27 mouse cellular contexts compared by ENCODE assay signal in genomic region chr3:69393079-69393478, GRCm38 (mm10).
DNase-seq lines count a peak whose midpoint lies in the region; ATAC-seq and TF ChIP-seq lines count a peak whose summit lies in the region.
"Had no signal": no experiment of that assay in that cellular context is flagged by ENCODE, and none has a peak within 500 bp of the region (broad histone marks: within the 10 kb centered on the region; RNA-seq: fewer than 3 reads in every experiment).

No protein-coding gene starts in this region.

- no peak overlapping the region for H3K4me2 ChIP-seq in intestine, embryonic 14.5 days (ENCODE audit: low read length)
- H3K4me2 ChIP-seq in intestine, postnatal 0 days (replicated peaks; ENCODE audit: low read depth): no peak overlapping the region
- H3K4me2 ChIP-seq: embryonic facial prominence, embryonic 12.5 days; forebrain, embryonic 15.5 days; heart, embryonic 13.5 days; hindbrain, embryonic 14.5 days; limb, embryonic 15.5 days; liver, embryonic 15.5 days; lung, embryonic 14.5 days; stomach, embryonic 15.5 days had no signal

- peak; percentile 19 for DNase-seq in gastrocnemius, adult 18-20 months (ENCODE audit: low spot score)
- DNase-seq in gastrocnemius, postnatal 25 days: no peak
- DNase-seq in intestine, embryonic 14.5 days (ENCODE audit: low spot score): peak; percentile 40
- peak; percentile 41 for DNase-seq in brain, adult 2 months (ENCODE audit: low read depth, low spot score)
- peak; percentile 32 for DNase-seq in skeletal muscle tissue, adult 2 months (ENCODE audit: low read depth, low spot score)
- DNase-seq in urinary bladder, adult 2 months (ENCODE audit: low spot score): no peak
- DNase-seq: adrenal gland, postnatal 14 days; B cell, adult 2 months; embryo, embryonic 11 days; kidney, adult 18-20 months; kidney, postnatal 36 days; lung, embryonic 14.5 days; lung, postnatal 14 days; midbrain, embryonic 14.5 days; right cerebral cortex, postnatal 14 days had no signal

- H3K36me3 ChIP-seq in intestine, embryonic 14.5 days (ENCODE audit: control insufficient read depth, insufficient read depth, low read length): no peaks in the 10 kb centered on the region
- no peaks in the 10 kb centered on the region for H3K36me3 ChIP-seq in intestine, postnatal 0 days (ENCODE audit: control insufficient read depth, insufficient read depth)
- H3K36me3 ChIP-seq: embryonic facial prominence, embryonic 12.5 days; forebrain, embryonic 10.5 days; forebrain, embryonic 15.5 days; heart, embryonic 13.5 days; limb, embryonic 15.5 days; liver, embryonic 15.5 days; stomach, embryonic 15.5 days had no signal

- no peaks in the 10 kb centered on the region for H3K4me1 ChIP-seq in intestine, embryonic 14.5 days (replicated peaks; ENCODE audit: control insufficient read depth, insufficient read depth, low read length)
- no peaks in the 10 kb centered on the region for H3K4me1 ChIP-seq in intestine, postnatal 0 days (replicated peaks; ENCODE audit: control insufficient read depth, insufficient read depth, low read length)
- H3K4me1 ChIP-seq: embryonic facial prominence, embryonic 12.5 days; forebrain, embryonic 15.5 days; liver, embryonic 15.5 days; stomach, embryonic 15.5 days had no signal

- H3K27ac ChIP-seq in intestine, embryonic 14.5 days (ENCODE audit: low read depth): no peak overlapping the region
- H3K27ac ChIP-seq in intestine, postnatal 0 days (ENCODE audit: low read depth, low read length): no peak overlapping the region
- H3K27ac ChIP-seq: embryonic facial prominence, embryonic 12.5 days; forebrain, embryonic 10.5 days; forebrain, embryonic 15.5 days; heart, embryonic 13.5 days; hindbrain, embryonic 14.5 days; layer of hippocampus, adult 2 months; left cerebral cortex, adult 2 months; limb, embryonic 15.5 days; liver, embryonic 15.5 days; stomach, embryonic 15.5 days had no signal

- H3K4me3 ChIP-seq in intestine, embryonic 14.5 days (ENCODE audit: low read depth, low read length): no peak overlapping the region
- H3K4me3 ChIP-seq in intestine, postnatal 0 days (ENCODE audit: low read depth, low read length): no peak overlapping the region
- H3K4me3 ChIP-seq: embryonic facial prominence, embryonic 12.5 days; forebrain, embryonic 10.5 days; forebrain, embryonic 15.5 days; heart, embryonic 13.5 days; layer of hippocampus, adult 2 months; left cerebral cortex, adult 2 months; limb, embryonic 15.5 days; liver, embryonic 15.5 days; stomach, embryonic 15.5 days had no signal

- TF ChIP-seq CTCF in intestine, postnatal 0 days (IDR thresholded peaks at IDR 0.05; ENCODE audit: low read depth): no peak

- no peak overlapping the region for H3K9ac ChIP-seq in intestine, embryonic 14.5 days (ENCODE audit: low read length)
- H3K9ac ChIP-seq in intestine, postnatal 0 days (ENCODE audit: low read depth, low read length): no peak overlapping the region
- H3K9ac ChIP-seq: embryonic facial prominence, embryonic 12.5 days; forebrain, embryonic 15.5 days; heart, embryonic 13.5 days; hindbrain, embryonic 14.5 days; limb, embryonic 15.5 days; liver, embryonic 15.5 days; lung, embryonic 14.5 days; stomach, embryonic 15.5 days had no signal

- H3K9me3 ChIP-seq in intestine, embryonic 14.5 days (ENCODE audit: control insufficient read depth, low read length): no peaks in the 10 kb centered on the region
- no peaks in the 10 kb centered on the region for H3K9me3 ChIP-seq in intestine, postnatal 0 days (ENCODE audit: control insufficient read depth)
- H3K9me3 ChIP-seq: embryonic facial prominence, embryonic 12.5 days; forebrain, embryonic 15.5 days; heart, embryonic 13.5 days; limb, embryonic 15.5 days; liver, embryonic 15.5 days; stomach, embryonic 15.5 days had no signal

- H3K27me3 ChIP-seq in intestine, embryonic 14.5 days (replicated peaks; ENCODE audit: control insufficient read depth, insufficient read depth, low read length): no peaks in the 10 kb centered on the region
- no peaks in the 10 kb centered on the region for H3K27me3 ChIP-seq in intestine, postnatal 0 days (replicated peaks; ENCODE audit: control insufficient read depth, insufficient read depth, low read length)
- H3K27me3 ChIP-seq: embryonic facial prominence, embryonic 12.5 days; forebrain, embryonic 15.5 days; heart, embryonic 13.5 days; limb, embryonic 15.5 days; liver, embryonic 15.5 days; stomach, embryonic 15.5 days had no signal

- 92% methylated on average over 9 of the region's 9 CpGs for WGBS in intestine, embryonic 14.5 days
- WGBS in intestine, postnatal 0 days: 89% methylated on average over 9 of the region's 9 CpGs

- ATAC-seq in intestine, embryonic 14.5 days (replicated peaks; ENCODE audit: low FRiP score, low TSS enrichment, low read depth): no peak
- no peak for ATAC-seq in intestine, postnatal 0 days
- ATAC-seq: activated CD4-positive, CD25-positive, alpha-beta regulatory T cell, adult 4 months; forebrain, embryonic 15.5 days had no signal

Comparison
In these comparisons a context has a peak if more than half of its experiments do, and no peak if none do; other contexts are left out.
1. DNase-seq: peak in gastrocnemius, adult 18-20 months (single experiment), intestine, embryonic 14.5 days (single experiment), brain, adult 2 months (single experiment) and skeletal muscle tissue, adult 2 months (single experiment); none in gastrocnemius, postnatal 25 days (single experiment) and urinary bladder, adult 2 months (single experiment).